Mouse (Mus musculus) fat pad, adult 2 months (tissue): ENCODE data around the gene Mier2.

Source experiments
- DNase-seq: peaks from one replicate; pipeline ENCODE4 v3.0.0-alpha.2; 2011; ENCODE audit warnings: low read depth, low spot score; ENCODE audit errors: extremely low read depth

Mier2 gene

DNA sequence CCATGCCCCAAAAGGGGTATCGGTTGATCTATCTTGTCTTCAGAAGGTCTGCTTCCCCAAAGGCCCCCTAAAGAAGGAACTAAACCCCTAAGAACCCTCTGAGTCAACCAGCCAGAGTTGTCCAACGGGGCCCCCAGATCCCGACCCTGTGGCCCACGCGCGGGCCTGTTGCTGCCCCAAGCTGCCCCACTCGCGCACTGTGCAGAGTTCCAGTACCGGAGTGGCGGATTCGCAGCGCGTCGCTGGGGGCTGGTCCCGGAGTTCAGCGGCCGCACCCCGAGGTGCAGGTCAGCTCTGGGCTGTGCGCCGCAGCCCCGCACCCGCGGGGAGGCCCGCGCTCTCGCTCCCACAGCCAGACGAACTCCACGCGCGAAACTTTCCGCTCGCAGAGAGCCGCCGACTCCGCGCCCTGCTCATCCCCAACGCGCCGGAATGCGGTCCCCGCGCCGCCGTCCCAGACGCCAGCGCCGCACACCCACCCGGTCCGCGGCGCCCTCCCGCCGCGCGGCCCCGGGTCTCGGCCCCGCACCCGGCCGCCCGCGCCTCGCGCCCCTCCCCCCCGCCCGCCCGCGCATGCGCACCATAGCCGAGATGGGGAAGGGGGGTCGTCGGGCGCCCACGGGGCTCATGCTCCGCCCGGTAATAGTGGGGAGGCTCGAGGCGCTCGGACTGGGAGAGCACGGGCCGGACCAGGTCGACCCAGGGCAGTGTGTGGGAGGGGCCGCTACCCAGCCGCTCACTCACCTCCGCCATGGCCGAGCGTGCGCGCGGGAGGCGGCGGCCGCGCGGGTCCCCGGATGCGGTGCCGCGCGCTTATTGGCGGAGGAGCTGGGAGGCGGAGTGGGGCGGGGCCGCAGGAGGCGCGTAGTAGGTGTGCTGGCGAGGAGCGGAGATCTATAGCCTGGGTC is at the start of gene Mier2:
Gene Mier2, minus strand, starts transcription at position 870 of the 908 bp plus-strand sequence.
- no peak for DNase-seq

DNA sequence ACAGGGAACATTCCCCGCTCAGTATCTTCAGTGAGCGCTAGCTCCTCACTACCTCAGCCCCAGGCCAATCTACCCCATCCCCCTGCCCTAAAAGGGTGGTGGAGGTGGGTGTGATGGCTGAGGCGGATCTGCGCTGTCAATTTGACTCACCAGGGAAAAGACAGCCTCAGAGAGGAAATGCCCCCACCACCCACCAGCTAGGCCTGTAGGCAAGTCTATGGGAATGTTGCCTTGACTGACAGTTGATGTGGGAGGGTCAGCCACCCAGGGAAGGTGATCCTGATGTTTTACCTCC is 42.9 kb upstream of the Mier2 start:
- no peak for DNase-seq

GRCm38 (mm10) chr10:79597051-79597935 is 42.3 kb upstream of the Mier2 start:
- DNase-seq, result no peak

GRCm38 (mm10) chr10:79595590-79595929 is 40.6 kb upstream of the Mier2 start:
- DNase-seq, result no peak

GRCm38 (mm10) chr10:79594872-79595589 is 40.0 kb upstream of the Mier2 start:
- no peak for DNase-seq

DNA sequence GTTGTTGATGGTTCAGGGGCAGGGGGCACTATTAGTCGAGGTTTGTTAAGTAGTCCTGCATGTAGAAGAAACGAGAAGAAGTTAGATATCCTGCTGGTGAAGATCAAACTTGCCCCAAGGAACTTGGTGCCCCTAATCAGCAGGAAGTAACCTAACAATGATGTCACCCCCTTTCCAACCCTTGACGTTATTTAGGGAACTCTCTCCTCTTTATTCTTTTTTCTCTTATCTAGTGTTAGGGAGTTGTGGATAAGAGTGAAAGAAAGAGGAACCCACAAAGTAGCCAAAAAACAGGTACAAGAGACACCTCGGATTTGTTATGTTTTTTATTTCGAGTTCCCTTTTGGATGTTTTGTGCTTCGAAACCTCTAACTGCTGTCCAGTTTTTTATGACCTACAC is 39.1 kb upstream of the Mier2 start:
- no peak for DNase-seq

GRCm38 (mm10) chr10:79590702-79591101 is 35.7 kb upstream of the Mier2 start:
- DNase-seq, result no peak

GRCm38 (mm10) chr10:79587752-79588126 is 32.7 kb upstream of the Mier2 start:
- no peak for DNase-seq

DNA sequence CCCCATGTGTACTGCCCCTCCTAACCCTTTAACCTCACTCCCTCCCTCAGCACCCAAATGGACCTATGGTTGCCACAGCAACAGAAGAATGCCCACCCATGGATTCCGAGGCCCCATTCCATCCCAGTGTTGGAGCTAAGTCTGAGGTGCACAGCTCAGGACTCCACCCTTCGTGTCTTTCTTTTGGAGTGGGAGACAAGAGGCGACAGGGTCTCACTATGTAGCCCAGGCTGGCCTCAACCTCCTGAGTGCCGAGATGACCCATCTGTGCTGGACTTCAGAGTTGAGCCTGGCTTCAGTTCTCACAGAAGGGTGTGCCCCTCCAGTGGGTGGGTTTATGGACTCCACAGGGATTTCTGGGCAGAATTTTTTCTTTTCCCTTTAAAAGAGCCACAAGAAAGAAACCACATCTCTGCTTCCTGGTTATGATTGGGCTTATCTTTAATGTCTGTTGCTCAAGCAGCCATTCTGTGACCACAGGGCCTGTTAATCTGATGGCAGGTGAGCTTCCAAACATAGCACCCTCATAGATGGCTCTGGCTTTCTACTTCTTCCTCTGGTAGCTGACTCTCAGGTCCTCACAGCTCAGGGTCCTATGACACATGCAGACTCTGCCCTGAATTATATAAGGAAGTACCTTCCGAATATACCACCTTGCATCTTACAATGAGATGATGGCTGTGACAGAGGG is 32.2 kb upstream of the Mier2 start, which contains the start of gene Theg:
Gene Theg, minus strand, starts transcription at position 271 of the 691 bp plus-strand sequence.
- no peak for DNase-seq

- DNase-seq, result no peak
These were observed 31.2 kb upstream of the Mier2 start for GRCm38 (mm10) chr10:79586243-79586642.

DNA sequence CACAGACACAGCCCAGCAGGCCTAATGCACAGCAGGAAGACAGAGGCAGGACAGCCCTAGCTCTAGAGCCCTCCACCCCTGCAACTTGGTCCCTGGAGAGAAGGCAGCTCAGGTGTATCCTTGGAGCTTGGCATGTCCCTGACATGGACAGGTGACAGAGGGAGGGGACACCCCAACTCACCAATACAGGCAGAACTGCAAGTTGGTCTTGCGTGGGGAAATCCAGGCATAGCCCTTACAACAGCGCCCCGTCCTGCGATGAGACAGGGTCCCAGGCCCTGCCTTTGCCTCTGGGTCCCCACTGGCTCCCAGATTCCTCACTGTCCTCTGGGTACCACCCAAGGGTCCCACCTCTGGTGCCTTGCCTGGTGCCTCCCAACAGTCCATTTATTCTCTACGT is 30.7 kb upstream of the Mier2 start:
- DNase-seq, result no peak

- DNase-seq, result no peak
These were observed 30.1 kb upstream of the Mier2 start for GRCm38 (mm10) chr10:79585136-79585535.

DNA sequence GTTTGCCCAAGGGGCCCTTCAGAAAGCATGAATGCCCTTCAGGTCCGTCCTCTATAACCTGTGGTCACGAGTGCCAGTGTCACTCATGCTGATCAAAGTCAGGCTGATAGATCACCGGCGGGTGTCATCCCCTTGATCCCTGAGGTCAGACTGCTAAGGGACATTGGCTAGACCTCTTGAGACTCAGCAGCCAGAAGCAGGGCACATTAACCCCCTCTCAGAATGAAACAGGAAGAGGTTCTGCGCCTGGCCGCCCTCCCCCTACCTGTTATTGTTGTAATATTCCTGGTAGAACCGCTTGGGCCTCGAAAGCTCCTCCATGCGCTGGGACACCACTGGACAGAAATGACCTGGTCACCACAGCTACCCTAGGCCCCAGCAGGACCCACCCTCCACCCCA is 29.4 kb upstream of the Mier2 start:
- DNase-seq, result no peak

DNA sequence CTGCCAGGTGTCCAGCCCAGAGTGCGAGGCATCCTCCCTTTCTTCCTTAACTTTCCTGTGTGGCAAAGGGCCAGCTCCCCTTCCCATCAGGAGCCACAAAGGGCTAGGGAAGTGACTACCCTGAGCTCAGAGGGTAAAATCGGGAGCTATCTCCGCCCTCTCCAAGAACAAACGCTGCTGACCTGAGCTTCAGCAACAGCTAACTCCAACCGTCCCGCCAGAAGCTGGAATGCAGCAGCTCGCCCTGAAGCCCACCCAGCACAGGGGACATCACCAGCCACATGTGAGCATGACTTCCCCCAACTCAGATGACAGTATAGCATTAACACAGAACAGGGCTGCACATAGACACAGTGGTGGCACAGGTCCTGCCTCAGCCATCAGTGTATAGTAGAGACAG is 29.0 kb upstream of the Mier2 start:
- DNase-seq, result no peak

GRCm38 (mm10) chr10:79581501-79581900 is 26.5 kb upstream of the Mier2 start:
- DNase-seq, result no peak

- DNase-seq, result no peak
These were observed 25.8 kb upstream of the Mier2 start for GRCm38 (mm10) chr10:79580811-79581210.

DNA sequence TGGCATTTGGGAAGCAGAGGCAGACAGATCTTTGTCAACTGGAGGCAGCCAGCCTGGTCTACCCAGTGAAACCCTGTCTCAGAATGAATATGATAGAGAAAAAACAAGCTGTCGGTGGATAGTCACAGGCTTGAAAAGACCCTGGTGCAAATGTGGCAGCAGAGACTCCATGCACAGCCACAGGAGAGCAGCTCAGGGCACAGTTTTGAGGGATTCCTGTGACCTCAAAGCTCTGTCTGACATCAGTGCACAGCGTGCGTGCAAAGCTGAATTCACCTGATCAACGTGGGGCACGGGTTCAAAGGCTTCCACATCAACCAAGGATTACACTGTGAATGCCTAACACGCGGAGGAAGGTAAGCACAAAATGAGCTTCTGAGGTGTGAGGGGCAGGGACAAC is 25.4 kb upstream of the Mier2 start:
- DNase-seq, result no peak

- no peak for DNase-seq
These were observed 24.8 kb upstream of the Mier2 start for GRCm38 (mm10) chr10:79579781-79580180.

DNA sequence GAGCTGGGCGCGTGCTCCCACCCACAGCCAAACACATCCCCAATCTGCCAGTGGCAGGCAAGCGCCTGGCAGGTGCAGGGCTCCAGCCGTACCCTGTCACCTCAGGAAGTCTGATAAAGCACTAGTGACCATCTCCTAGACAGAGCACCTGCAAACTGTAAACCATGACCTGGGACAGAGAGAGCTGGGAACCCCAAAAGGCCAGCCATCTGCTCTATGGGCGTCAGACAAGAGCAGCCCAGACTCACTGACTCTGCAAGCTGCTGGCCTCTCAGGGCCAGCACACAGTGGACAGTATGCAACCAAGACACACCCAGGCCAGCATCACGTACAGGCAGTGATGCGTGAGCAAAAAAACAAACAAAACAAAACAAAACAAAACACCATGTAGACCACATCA is 23.9 kb upstream of the Mier2 start:
- no peak for DNase-seq

GRCm38 (mm10) chr10:79578276-79578675 is 23.3 kb upstream of the Mier2 start:
- DNase-seq, result no peak

- no peak for DNase-seq
These were observed 22.4 kb upstream of the Mier2 start for GRCm38 (mm10) chr10:79577376-79577775.
